Mouse (Mus musculus) v-Abl transformed pro-B cells (cell line): Measurements from ENCODE around the gene Lgsn.

Experiments
- in situ Hi-C, 2 experiments: fragments of 400-800 bp; cut with MboI; formaldehyde crosslinking; loops; one replicate each; pipeline ENCODE4 v1.15.1; 2025; ENCODE audit not compliant: unreplicated experiment in 2 of 2

Gene Lgsn

DNA sequence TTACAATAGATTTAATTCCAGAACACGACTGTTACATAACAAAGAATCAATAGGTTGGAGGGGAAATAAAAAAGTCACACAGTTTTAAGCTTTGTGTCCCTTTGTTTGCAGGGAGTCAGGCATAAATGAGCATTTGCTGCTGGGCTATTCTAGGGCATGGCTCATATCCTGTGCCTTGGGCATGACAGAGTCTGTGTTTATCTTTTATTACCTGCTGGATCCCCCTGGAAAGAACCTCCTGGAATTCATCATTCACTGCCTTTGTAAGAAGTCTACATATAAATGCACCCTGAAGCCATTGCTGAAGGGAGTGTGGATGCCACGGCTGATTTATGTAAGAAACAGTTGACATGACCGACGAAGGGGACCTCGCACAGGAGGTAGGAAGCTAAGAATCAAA lies at the start of gene Lgsn:
TSS of gene Lgsn (plus strand) at position 301 of the 400 bp plus-strand sequence.
- in situ Hi-C loops = no loop called here

DNA sequence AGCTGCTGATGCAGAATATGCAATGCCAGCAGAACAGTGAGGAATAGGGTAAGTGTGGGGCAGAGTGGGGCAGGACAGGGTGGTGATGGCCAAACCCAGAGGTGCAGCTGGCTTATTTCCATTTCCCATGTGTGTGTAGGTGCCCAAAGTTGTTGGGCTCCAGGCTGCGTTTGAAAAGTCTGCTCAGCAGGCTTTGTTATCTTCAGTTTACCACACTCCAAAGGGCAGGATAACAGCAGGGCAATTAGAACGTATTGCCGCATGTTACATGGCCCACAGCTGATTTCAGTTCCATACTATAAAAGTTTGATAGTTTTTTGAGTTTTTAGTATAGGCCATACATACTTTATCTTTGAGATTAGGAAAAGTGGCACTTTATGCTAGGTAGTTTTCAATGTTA lies 37.8 kb upstream of the Lgsn start:
- in situ Hi-C loops = no loop called here

DNA sequence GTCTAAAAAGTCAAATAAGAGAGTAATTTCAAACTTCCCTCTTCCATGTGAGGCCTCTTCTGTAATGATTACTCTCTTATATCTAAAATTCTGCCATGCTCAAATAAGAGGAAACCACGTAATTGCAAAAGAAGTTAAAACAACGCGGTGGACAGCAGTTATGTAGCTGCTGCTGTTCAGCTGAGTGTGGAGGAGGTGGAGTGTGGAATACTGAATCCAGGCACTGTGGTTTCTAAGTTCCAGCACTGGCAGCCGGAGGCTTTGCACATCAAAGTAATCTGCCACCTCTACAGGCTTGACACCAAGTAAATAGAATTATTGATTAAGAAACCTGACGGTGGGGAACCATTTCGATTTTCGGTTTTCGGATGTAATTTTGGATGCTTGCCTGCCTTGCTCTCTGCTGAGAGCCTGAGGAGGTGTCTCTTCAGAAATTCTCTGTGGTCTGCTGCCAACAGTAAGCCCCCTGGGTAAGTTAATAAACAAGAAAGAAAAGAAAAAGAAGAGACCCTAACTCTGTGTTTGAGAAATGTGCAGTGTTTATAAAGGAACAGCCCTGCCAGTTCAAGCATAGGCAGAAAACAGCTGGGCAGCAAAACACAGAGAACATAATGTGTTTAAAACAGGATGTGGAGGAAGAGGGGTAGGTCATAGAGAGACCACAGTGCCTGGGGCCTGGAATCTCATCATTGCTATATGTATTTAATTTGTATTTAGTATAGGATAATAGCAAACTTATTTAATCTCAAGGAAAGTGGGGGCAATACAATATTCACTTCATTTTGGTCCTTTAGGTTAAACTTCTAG lies 33.7 kb upstream of the Lgsn start:
- in situ Hi-C loops = no loop called here

DNA sequence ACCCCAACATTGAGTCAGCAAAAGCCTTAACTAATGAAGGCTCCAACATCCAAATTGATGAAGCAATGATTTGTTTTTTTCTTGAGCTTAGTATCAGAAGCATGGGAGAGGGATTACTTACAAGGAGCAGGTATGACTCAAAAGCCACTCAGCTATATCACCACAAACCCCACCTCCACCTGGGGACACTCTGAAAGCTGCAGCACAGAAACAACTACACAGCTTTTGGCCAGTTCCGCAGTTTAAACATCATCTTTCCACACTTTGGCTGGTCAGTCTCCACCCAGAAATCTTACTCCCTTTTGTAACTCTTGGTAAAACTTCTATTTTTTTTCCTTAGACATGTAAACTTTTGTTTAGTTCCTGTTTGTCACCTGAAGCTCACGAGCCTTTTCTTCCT lies 32.6 kb upstream of the Lgsn start:
- in situ Hi-C loops = no loop called here

DNA sequence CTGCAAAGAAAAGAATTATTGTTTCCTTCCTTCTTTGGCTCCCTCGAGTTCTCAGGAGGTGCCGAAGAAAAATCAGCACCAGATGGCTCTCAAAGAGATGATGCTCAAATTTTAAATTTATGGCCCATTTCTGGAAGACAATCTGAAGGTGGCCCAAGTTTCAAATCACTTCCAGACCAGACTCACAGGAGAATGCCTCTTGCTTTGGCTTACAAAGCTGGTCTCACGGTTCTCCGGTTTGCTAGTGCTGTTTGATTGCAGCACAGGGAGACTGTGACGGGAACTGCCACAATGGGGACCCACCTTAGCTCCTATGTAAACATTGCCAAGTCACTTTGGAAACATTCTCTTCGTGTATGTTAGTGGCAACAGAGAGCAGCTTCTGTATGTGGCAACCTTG lies 26.5 kb upstream of the Lgsn start:
- in situ Hi-C loops = loop anchor here (5.0 kb wide), 3 partner anchors 227 to 372 kb away; no protein-coding TSS in a partner anchor

DNA sequence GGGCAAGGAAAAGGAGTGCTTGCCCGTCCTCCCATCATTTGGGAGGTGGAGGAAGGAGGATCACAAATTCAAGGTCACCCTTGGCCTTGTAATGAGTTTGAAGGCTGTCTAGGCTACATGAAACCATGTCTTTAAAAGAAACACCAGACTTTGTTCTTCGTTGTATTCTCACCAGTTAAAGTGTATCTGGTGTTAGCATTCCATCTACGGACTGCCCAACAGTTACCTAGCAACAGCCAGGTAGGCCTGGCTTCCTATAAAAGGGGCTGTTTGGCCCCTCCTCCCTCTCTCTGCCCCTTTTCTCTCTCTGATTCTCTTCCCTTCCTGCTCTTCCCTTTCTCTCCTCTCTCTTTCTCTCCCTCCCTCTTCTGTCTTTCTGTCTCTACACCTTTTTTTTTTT lies 25.7 kb upstream of the Lgsn start:
- in situ Hi-C loops = loop anchor here (5.0 kb wide), 3 partner anchors 228 to 373 kb away; no protein-coding TSS in a partner anchor

DNA sequence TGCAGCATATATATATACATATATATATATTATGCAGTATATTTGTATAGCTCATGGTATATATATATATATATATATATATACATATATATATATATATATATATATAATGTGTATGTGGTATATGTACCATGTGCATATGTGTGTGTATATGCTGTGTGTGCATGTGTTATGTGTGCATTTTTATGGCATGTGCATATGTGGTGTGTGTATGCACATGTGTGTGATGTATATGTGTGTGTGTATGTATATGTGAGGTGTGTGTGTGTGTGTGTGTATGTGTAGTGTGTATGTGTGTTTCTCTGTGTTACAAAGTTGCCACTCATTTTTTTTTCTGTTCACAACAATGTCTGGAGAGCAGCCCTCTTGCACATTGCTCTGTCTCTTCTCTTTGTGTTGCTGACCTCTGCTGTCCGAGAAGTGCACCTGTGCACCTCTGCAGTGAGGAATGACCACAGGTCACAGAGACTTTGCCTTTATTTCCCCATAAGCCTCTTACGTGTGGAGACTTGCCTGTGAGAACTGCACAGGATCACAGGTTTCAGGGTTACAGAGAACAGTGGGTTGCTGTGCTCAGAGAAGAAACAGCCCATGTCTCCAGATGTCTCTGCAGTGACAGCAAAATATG lies 23.3 kb upstream of the Lgsn start:
- in situ Hi-C loops = loop anchor here (5.0 kb wide), 3 partner anchors 231 to 376 kb away; no protein-coding TSS in a partner anchor

DNA sequence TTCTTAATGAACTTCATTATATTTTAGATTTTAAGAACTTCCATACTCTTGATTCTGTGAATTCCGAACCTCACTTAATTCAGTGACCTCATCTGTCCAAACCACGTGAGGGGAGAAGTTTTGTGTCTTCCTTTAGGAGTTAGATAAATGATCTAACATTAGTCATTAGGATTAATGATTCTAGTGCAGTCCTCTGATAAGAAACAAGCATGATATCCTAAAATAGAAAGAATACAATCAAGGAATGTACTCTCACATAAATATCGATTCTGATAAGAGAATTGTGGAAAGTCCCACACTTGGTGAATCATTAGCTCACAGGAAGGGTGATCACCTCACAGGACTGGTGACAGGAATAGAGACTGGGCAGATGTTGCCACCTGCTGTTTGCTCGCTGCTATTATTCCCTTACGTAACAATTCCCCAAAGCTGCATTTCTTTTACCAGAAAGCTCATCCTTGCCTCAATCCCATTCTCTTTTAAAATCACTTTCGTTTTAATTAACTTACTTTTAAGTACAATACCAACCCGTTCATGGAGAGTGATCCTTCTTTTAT lies 22.3 kb upstream of the Lgsn start:
- in situ Hi-C loops = loop anchor here (5.0 kb wide), 3 partner anchors 232 to 377 kb away; no protein-coding TSS in a partner anchor

DNA sequence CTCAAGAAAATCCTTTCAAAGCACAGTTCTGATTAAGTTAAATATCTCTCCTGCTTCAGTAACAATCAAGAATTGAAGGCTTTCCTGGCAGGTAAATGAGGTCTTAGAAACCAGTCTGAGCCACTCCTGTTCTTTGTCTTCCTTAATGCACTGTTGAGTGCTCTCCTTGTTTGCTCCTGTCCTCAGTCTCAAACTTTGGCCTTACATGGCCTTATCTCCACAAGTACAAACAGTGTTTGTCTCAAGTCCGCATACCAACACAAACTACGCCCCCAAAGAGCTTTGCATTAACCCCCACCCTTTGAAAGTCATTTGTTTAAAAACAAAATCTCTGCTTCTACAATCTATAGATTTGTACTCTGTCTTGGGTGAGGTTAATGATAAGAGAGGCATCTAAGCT lies 20.0 kb upstream of the Lgsn start:
- in situ Hi-C loops = no loop called here

DNA sequence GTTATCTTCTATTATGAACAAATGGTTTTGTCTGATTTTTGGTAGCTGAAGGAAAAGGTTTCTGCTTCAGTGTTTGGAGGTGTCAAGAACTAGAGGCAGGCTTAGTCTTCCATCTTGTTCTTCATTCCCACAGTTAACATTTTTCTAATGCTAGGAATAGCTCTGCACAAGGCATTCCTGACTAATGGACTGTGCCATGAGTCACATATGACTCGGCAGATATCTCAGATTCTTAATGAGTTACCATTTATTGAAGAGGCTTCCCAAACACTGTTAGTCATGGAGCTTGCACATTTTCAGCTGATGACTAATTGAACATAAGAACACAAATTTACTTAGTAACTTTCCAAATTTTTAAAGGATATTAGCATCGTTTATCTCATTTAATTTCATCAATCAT lies 19.3 kb upstream of the Lgsn start:
- in situ Hi-C loops = no loop called here

DNA sequence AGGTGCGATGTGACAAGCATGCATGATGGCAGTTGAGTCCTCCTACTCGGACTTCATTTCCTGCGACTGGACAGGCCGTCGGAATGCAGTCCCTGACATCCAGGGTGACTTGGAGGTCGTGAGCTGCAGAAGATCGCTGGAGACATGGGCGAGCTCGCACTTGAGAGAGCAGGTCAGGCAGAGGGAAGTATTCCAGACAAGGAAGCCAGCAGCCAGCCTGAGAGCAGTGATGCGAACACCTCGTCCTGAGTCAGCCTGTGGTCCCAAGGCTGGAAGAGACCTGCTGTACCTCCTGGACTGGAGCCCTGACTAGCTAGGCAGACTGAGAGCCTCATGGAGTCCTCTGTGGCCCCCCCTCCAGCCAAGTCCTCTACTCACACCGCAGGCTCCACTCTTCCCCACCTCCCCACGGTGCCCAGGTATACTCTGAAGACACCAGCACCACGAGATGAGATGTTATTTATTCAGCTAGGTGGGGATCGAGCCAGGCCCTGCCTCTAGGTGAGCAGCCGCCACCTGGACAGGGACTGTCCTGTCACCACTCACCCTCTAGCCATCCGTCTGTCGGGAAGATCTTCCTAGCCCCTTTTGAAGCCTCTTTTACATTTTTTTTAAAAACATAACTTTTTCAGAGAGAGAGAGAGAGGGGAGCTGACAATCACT lies 11.5 kb upstream of the Lgsn start:
- in situ Hi-C loops = no loop called here

DNA sequence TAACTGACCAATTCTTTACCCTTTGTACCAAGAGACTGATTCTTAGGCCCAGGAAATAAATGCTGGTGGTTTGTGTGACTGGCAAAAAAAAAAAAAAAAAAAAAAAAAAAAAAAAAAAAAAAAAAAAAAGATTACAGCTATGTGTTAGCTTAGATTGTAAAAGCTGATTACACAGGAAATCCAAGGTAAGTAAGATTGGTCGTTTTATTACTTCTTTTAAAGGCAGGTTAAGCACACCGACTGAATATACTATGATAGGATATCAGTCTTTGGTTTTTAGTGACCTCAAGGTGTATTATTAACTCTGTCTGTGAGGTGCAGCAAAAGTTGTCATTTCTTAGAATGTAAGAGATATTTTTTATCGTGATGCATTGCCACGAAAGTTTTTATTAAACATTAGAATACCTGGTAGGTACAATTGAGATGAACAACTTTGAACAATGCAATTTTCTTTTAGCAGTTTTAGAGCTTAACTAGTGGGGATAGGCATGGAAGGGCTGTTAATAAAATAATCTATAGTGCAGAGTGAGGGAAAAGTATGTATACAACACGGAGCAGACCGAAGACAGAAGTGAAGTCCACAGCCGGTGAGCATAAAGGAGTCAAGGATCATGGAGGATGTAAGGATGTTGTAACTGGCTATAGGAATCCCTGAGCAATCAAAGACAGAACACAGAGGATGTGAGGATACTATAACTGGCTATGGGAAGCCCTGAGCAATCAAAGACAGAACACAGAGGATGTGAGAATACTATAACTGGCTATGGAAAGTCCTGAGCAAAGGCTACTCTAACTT lies 10.7 kb upstream of the Lgsn start:
- in situ Hi-C loops = no loop called here

DNA sequence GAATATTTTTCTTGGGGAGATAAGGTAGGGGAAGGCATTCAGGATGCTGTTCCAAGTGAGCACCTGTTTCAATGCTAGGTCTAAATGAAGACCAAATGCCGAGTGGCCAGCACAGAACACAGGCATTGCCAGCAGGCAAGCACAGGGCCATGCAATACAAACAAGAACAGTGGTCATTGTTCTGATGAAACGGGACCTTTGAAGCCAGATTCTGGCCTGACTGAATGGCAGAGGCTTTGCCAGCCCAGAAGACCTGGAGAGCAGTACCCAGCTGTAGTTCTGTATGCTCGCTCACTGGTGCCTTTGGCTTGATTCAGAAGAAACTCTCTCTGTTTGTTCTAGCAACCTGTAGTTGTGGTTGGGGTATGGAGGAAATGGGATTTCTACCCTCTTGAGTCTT lies 800 bp upstream of the Lgsn start:
- in situ Hi-C loops = no loop called here

DNA sequence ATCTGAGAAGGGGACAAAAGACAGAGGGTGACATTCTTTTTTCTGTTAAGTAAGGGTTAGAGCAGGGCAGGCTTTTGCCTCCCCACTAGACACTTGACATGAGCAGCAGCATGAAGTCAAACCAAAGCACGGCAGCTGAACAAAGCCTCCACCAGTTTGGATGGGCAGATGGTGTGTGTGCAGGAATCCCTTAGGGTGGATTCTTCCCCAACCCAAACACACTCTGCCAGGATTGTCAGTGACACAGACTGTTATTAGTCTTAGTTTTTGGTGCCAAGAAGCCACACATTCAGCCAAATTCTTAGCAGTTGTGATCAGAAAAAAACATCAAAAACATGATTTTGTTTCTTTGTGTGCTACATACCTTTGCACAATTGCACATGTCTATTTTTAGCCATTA lies 2.1 kb downstream of the Lgsn start:
- in situ Hi-C loops = no loop called here

DNA sequence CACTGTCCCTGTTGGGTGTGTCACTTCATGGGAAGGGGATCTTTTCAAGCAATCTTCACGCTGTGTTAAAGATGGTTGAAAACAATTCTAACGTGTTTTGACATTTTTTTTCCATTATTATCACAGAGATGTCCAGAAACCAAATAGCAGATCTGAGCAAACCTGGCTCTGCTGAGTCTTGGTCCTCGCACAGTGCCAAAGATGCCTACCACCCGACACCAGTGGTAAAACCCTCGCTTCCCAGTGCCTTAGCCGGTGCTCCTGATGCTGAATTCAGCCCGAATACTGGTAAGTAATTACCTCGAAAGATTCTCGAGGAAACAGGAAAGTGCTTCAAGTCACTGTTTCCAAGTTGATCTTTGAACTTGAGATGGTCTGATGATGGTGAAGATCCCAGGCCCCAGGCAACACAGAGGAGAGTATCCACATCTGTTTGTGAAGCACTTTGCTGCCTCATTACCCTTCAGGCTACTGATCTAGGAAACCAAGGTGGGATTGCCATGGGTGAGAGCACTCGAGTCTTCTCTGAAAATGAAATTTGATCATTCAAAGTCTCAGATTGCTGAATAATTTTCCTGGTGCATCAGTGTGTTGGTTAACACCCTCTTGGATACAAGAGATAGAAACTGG lies 14.2 kb downstream of the Lgsn start:
- in situ Hi-C loops = no loop called here

DNA sequence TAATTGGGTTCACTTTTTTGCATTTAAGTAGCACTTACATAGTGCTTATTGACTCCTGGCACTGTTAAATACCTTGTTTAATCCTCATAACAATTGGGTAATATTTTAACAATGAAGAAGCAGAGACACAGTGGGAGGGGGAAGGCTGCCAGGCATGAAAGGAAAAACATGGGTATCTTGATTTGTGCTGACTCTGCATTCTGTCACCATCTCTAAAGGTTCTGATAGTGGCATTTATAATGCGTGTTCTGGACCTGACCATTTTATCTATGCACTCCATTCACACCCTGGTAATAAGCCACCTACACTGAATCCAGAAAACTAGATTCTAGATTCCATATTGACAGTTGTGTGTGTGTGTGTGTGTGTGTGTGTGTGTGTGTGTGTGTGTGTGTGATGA lies 19.4 kb downstream of the Lgsn start:
- in situ Hi-C loops = no loop called here

DNA sequence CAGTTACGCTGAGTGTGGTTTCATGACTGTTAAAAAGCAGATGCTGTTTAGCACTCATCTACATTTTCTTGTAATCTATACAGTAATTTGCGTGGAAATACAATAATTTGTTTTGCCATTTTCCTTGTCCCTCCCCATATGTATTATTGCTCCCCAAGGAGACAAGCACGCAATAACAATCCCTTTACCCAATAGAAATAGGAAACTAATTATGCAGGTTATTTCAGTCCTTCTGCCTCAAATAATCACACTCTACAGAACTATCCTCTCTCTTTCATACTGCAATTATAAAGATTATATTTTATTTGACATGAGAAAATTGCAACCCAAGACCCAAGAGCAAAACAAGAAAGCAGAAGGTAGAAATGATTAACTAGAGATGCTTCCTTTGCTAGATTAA lies 20.8 kb downstream of the Lgsn start:
- in situ Hi-C loops = no loop called here

DNA sequence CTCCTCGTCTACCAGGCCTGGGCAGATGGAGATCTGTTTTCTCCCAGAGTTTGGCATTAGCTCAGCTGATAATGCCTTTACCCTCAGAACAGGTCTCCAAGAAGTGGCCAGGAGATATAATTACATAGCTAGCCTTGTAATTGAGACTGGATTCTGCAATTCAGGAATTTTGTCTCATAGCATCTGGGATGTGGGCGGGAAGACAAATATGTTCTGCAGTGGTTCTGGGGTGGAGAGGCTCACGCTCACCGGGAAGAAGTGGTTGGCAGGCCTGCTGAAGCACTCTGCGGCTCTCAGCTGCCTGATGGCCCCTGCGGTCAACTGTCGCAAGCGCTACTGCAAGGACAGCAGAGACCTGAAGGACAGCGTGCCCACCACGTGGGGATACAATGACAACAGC lies 27.6 kb downstream of the Lgsn start:
- in situ Hi-C loops = loop anchor here in 1 of 2 experiments (5.0 kb wide), 1 partner anchor 411 kb away; no protein-coding TSS in a partner anchor

DNA sequence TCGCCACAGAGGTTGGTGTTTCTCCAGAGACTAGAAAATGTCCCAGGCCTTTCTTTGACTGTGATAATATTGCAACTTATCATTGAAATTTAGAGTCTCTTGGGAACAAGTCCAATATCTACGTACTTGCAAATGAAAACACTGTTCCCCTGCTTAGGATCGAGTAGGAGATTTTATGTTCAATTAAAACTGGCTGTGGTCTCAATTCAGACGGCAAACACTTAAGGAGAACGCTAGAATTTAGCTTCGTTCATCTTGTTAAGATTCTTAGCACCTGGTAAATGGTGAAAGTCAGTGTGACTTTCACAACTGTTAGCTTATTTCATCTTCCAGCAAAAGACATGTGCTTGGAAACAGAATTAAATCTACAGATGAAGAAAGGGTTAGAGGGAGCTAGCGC lies 29.1 kb downstream of the Lgsn start:
- in situ Hi-C loops = no loop called here

DNA sequence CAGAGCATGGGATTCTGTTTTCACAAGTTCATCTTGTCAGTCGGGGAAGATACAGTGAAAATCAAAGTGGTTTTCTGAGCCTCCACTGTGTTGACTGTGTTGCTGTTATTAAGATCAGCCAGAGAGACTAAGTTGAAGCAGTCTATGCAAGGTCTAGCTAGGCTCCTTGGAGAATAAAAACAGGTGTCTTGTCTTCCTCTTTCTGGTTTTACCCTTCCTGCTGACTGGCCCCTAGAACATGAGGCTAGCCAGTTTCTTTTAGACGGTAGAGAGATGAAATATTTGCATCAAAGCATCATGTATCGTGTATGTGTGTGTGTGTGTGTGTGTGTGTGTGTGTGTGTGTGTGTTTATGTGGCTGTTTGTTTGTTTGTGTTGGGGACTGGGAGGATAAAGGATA lies 29.6 kb downstream of the Lgsn start:
- in situ Hi-C loops = no loop called here
